Mouse (Mus musculus): Measurements from ENCODE around the gene Cavin1. TPM values are rescaled to one million over a fixed set of nuclear protein-coding genes. Genes with fewer than 3 reads are reported as not detected.

Cavin1 gene
- total and polyA plus RNA-seq, 2 experiments from 2014 or later, result 305 to 442 TPM

- no peak overlapping the region for H3K4me2 ChIP-seq (ENCODE audit: low read depth, low read length)
- H3K4me3 ChIP-seq (ENCODE audit: low read depth, low read length), result no peak overlapping the region
- DNase-seq (ENCODE audit: low spot score) (no peak), ATAC-seq (ENCODE audit: insufficient read depth, low read depth) (no peak)
- no peaks in the 10 kb centered on the region for H3K36me3 ChIP-seq (replicated peaks; ENCODE audit: control insufficient read depth, insufficient read depth, low read length)
- H3K9me3 ChIP-seq (replicated peaks; ENCODE audit: control insufficient read depth, low read length), result no peaks in the 10 kb centered on the region
- no peaks in the 10 kb centered on the region for H3K27me3 ChIP-seq (ENCODE audit: control insufficient read depth, insufficient read depth, low read length)
- H3K9ac ChIP-seq (replicated peaks; ENCODE audit: low read depth, low read length), result no peak overlapping the region
- peaks cover 22% of the 10 kb centered on the region for H3K4me1 ChIP-seq (ENCODE audit: control insufficient read depth, insufficient read depth)
- 63% methylated on average over 1 of the region's 1 CpGs for WGBS
- H3K27ac ChIP-seq (ENCODE audit: low read depth), result peak overlapping the region; percentile 72
- TF ChIP-seq EP300 (IDR thresholded peaks at IDR 0.05; ENCODE audit: low read depth) (no peak), CTCF (IDR thresholded peaks at IDR 0.05; ENCODE audit: low read depth) (no peak)
Measured at GRCm38 (mm10) chr11:100980438-100980837, 9.8 kb upstream of the Cavin1 start.

- no peak overlapping the region for H3K9ac ChIP-seq (replicated peaks; ENCODE audit: low read depth, low read length)
Measured at GRCm38 (mm10) chr11:100979887-100980286, 9.2 kb upstream of the Cavin1 start.

GRCm38 (mm10) chr11:100975241-100975640, 4.6 kb upstream of the Cavin1 start:
- Histone ChIP-seq H3K4me1 (ENCODE audit: control insufficient read depth, insufficient read depth) (peaks cover 24% of the 10 kb centered on the region; the same call in 1 of the 2 replicates), H3K27ac (ENCODE audit: low read depth) (peak overlapping the region; percentile 41), H3K4me3 (ENCODE audit: low read depth, low read length) (no peak overlapping the region), H3K27me3 (ENCODE audit: control insufficient read depth, insufficient read depth, low read length) (no peaks in the 10 kb centered on the region), H3K4me2 (ENCODE audit: low read depth, low read length) (no peak overlapping the region), H3K9me3 (replicated peaks; ENCODE audit: control insufficient read depth, low read length) (no peaks in the 10 kb centered on the region), H3K9ac (replicated peaks; ENCODE audit: low read depth, low read length) (no peak overlapping the region), H3K36me3 (replicated peaks; ENCODE audit: control insufficient read depth, insufficient read depth, low read length) (no peaks in the 10 kb centered on the region)
- no peak for ATAC-seq (ENCODE audit: insufficient read depth, low read depth)
- TF ChIP-seq CTCF (IDR thresholded peaks at IDR 0.05; ENCODE audit: low read depth) (no peak), EP300 (IDR thresholded peaks at IDR 0.05; ENCODE audit: low read depth) (no peak)
- 50% methylated on average over 7 of the region's 7 CpGs for WGBS
- peak; percentile 24 for DNase-seq (ENCODE audit: low spot score)

More at GRCm38 (mm10) chr11:100979887-100980286, 9.2 kb upstream of the Cavin1 start:
- H3K9me3 ChIP-seq (replicated peaks; ENCODE audit: control insufficient read depth, low read length), result no peaks in the 10 kb centered on the region
- H3K4me1 ChIP-seq (ENCODE audit: control insufficient read depth, insufficient read depth), result peaks cover 25% of the 10 kb centered on the region
- no peaks in the 10 kb centered on the region for H3K36me3 ChIP-seq (replicated peaks; ENCODE audit: control insufficient read depth, insufficient read depth, low read length)
- no peak overlapping the region for H3K4me2 ChIP-seq (ENCODE audit: low read depth, low read length)
- no peaks in the 10 kb centered on the region for H3K27me3 ChIP-seq (ENCODE audit: control insufficient read depth, insufficient read depth, low read length)
- no peak overlapping the region for H3K4me3 ChIP-seq (ENCODE audit: low read depth, low read length)
- H3K27ac ChIP-seq (ENCODE audit: low read depth), result peak overlapping the region; percentile 72
- ATAC-seq (ENCODE audit: insufficient read depth, low read depth) (peak; percentile 74), DNase-seq (ENCODE audit: low spot score) (peak; percentile 92)
- WGBS, result 20% methylated on average over 8 of the region's 8 CpGs
- TF ChIP-seq CTCF (IDR thresholded peaks at IDR 0.05; ENCODE audit: low read depth) (no peak), EP300 (IDR thresholded peaks at IDR 0.05; ENCODE audit: low read depth) (peak; percentile 94)

GRCm38 (mm10) chr11:100974381-100974970, 3.8 kb upstream of the Cavin1 start:
- DNase-seq (ENCODE audit: low spot score) (peak; percentile 47), ATAC-seq (ENCODE audit: insufficient read depth, low read depth) (no peak)
- TF ChIP-seq EP300 (IDR thresholded peaks at IDR 0.05; ENCODE audit: low read depth), result no peak
- no peak for TF ChIP-seq CTCF (IDR thresholded peaks at IDR 0.05; ENCODE audit: low read depth)
- WGBS, result 63% methylated on average over 14 of the region's 14 CpGs
- Histone ChIP-seq H3K9me3 (replicated peaks; ENCODE audit: control insufficient read depth, low read length) (no peaks in the 10 kb centered on the region), H3K27me3 (ENCODE audit: control insufficient read depth, insufficient read depth, low read length) (no peaks in the 10 kb centered on the region), H3K4me2 (ENCODE audit: low read depth, low read length) (no peak overlapping the region), H3K36me3 (replicated peaks; ENCODE audit: control insufficient read depth, insufficient read depth, low read length) (no peaks in the 10 kb centered on the region), H3K27ac (ENCODE audit: low read depth) (peak overlapping the region; percentile 0; the same call in 1 of the 2 replicates), H3K4me3 (ENCODE audit: low read depth, low read length) (no peak overlapping the region), H3K9ac (replicated peaks; ENCODE audit: low read depth, low read length) (no peak overlapping the region), H3K4me1 (ENCODE audit: control insufficient read depth, insufficient read depth) (peaks cover 17% of the 10 kb centered on the region; the same call in 1 of the 2 replicates)

- no peaks in the 10 kb centered on the region for H3K9me3 ChIP-seq (replicated peaks; ENCODE audit: control insufficient read depth, low read length)
- ATAC-seq (ENCODE audit: insufficient read depth, low read depth) (no peak), DNase-seq (ENCODE audit: low spot score) (no peak)
- TF ChIP-seq CTCF (IDR thresholded peaks at IDR 0.05; ENCODE audit: low read depth), result no peak
- TF ChIP-seq EP300 (IDR thresholded peaks at IDR 0.05; ENCODE audit: low read depth), result no peak
- peaks cover 12% of the 10 kb centered on the region; the same call in 1 of the 2 replicates for H3K4me1 ChIP-seq (ENCODE audit: control insufficient read depth, insufficient read depth)
- H3K27ac ChIP-seq (ENCODE audit: low read depth), result no peak overlapping the region
- no peaks in the 10 kb centered on the region for H3K27me3 ChIP-seq (ENCODE audit: control insufficient read depth, insufficient read depth, low read length)
- no peaks in the 10 kb centered on the region for H3K36me3 ChIP-seq (replicated peaks; ENCODE audit: control insufficient read depth, insufficient read depth, low read length)
- no peak overlapping the region for H3K4me3 ChIP-seq (ENCODE audit: low read depth, low read length)
- H3K4me2 ChIP-seq (ENCODE audit: low read depth, low read length), result no peak overlapping the region
- no peak overlapping the region for H3K9ac ChIP-seq (replicated peaks; ENCODE audit: low read depth, low read length)
- 66% methylated on average over 7 of the region's 7 CpGs for WGBS
Measured at GRCm38 (mm10) chr11:100973245-100973644, 2.6 kb upstream of the Cavin1 start.

GRCm38 (mm10) chr11:100971455-100971854, 768 bp upstream of the Cavin1 start:
- H3K4me2 ChIP-seq (ENCODE audit: low read depth, low read length), result peak overlapping the region; percentile 72; the same call in 1 of the 2 replicates
- DNase-seq (ENCODE audit: low spot score) (no peak), ATAC-seq (ENCODE audit: insufficient read depth, low read depth) (no peak)
- WGBS, result 70% methylated on average over 10 of the region's 10 CpGs
- peaks cover 22% of the 10 kb centered on the region for H3K4me1 ChIP-seq (ENCODE audit: control insufficient read depth, insufficient read depth)
- TF ChIP-seq EP300 (IDR thresholded peaks at IDR 0.05; ENCODE audit: low read depth) (no peak), CTCF (IDR thresholded peaks at IDR 0.05; ENCODE audit: low read depth) (no peak)
- no peaks in the 10 kb centered on the region for H3K9me3 ChIP-seq (replicated peaks; ENCODE audit: control insufficient read depth, low read length)
- peak overlapping the region; percentile 73 for H3K4me3 ChIP-seq (ENCODE audit: low read depth, low read length)
- peak overlapping the region; percentile 98 for H3K27ac ChIP-seq (ENCODE audit: low read depth)
- H3K27me3 ChIP-seq (ENCODE audit: control insufficient read depth, insufficient read depth, low read length), result no peaks in the 10 kb centered on the region
- H3K9ac ChIP-seq (replicated peaks; ENCODE audit: low read depth, low read length), result peak overlapping the region; percentile 40
- no peaks in the 10 kb centered on the region; the same call in 1 of the 2 replicates for H3K36me3 ChIP-seq (replicated peaks; ENCODE audit: control insufficient read depth, insufficient read depth, low read length)

Measured in heart, postnatal 0 days (tissue).